Mouse (Mus musculus) forebrain, postnatal 0 days (tissue): ENCODE measurements around the gene Serpinf1. TPM values are rescaled to one million over a fixed set of nuclear protein-coding genes. Genes with fewer than 3 reads are reported as not detected.
"Not testable (repeated sequence)": the region's sequence is repeated elsewhere in the genome, so short reads cannot be mapped to it uniquely, and the experiment has no call there.

Source experiments
- ATAC-seq: fragments of 200-750 bp; cut with Nextera tagmentation; 2 replicates; pipeline ENCODE4 v1.8.0; 2017; ENCODE audit warnings: mild to moderate bottlenecking, moderate library complexity
- DNase-seq: peaks from one replicate; pipeline ENCODE4 v3.0.0-alpha.2; 2015
- H3K27ac ChIP-seq: fragments of 300-500 bp; sonication (generic); 2 replicates; pipeline ENCODE4 v1.5.1; 2014; ENCODE audit warnings: low read depth, mild to moderate bottlenecking, antibody characterized with exemption, low read length, moderate library complexity, mixed read lengths
- H3K27me3 ChIP-seq: fragments of 300-500 bp; sonication (generic); 2 replicates; pipeline ENCODE4 v1.6.1; 2014; ENCODE audit warnings: mild to moderate bottlenecking, low read length, mixed read lengths; ENCODE audit not compliant: insufficient read depth
- H3K36me3 ChIP-seq: fragments of 300-500 bp; sonication (generic); 2 replicates; pipeline ENCODE4 v1.6.1; 2014; ENCODE audit warnings: mild to moderate bottlenecking, moderate library complexity; ENCODE audit not compliant: insufficient read depth
- H3K4me1 ChIP-seq: fragments of 300-500 bp; sonication (generic); 2 replicates; pipeline ENCODE4 v1.6.1; 2014; ENCODE audit warnings: antibody characterized with exemption; ENCODE audit not compliant: insufficient read depth
- H3K4me2 ChIP-seq: fragments of 300-500 bp; sonication (generic); 2 replicates; pipeline ENCODE4 v1.6.1; 2014; ENCODE audit warnings: low read depth, mild to moderate bottlenecking, moderate library complexity
- H3K4me3 ChIP-seq: fragments of 300-500 bp; sonication (generic); 2 replicates; pipeline ENCODE4 v1.5.1; 2014; ENCODE audit warnings: low read depth, low read length, mixed read lengths
- H3K9ac ChIP-seq: fragments of 300-500 bp; sonication (generic); 2 replicates; pipeline ENCODE4 v1.6.1; 2014; ENCODE audit warnings: mild to moderate bottlenecking
- H3K9me3 ChIP-seq: fragments of 300-500 bp; sonication (generic); 2 replicates; pipeline ENCODE4 v1.6.1; 2016; ENCODE audit warnings: low read length
- CTCF ChIP-seq: sonication (generic); IDR thresholded peaks from 2 replicates; pipeline ENCODE4 v1.5.1; 2016; ENCODE audit warnings: antibody characterized with exemption, control low read depth, low read depth
- WGBS: fragments of 180-500 bp; shearing (Covaris S2); extraction: QIAGEN DNeasy Blood & Tissue Kit; methylation state at CpG from one replicate; pipeline ENCODE4 v1.1.7; 2014; 5-methylcytosine and 5-hydroxymethylcytosine counted together
- polyA plus RNA-seq: library from polyadenylated mRNA; unstranded; fragments of >200 nt; fragmentation: Nextera tagmentation; extraction: Ambion mirVana; gene quantifications from 2 replicates; pipeline ENCODE4 v1.2.1, GENCODE M21; 2015
- total RNA-seq: library from RNA; depleted of rRNA; stranded (reverse); fragments of >200 nt; gene quantifications from 2 replicates; pipeline ENCODE4 v1.2.3, GENCODE M21; 2014

Serpinf1 gene
- total and polyA plus RNA-seq, 2 experiments from 2014 or later = 44.6 to 53.3 TPM

- no peak for TF ChIP-seq CTCF
- 90% methylated on average over 7 of the region's 7 CpGs for WGBS
- Histone ChIP-seq H3K27me3 (no peaks in the 10 kb centered on the region), H3K36me3 (no peaks in the 10 kb centered on the region), H3K27ac (no peak overlapping the region), H3K4me1 (peaks cover 14% of the 10 kb centered on the region), H3K4me2 (no peak overlapping the region), H3K9ac (no peak overlapping the region), H3K9me3 (no peaks in the 10 kb centered on the region), H3K4me3 (no peak overlapping the region)
- DNase-seq = no peak
- no peak for ATAC-seq
Observed at GRCm38 (mm10) chr11:75456440-75456871, 34.0 kb upstream of the Serpinf1 start.

GRCm38 (mm10) chr11:75455971-75456370, 33.5 kb upstream of the Serpinf1 start:
- not testable (repeated sequence) for ATAC-seq, H3K27ac ChIP-seq, H3K27me3 ChIP-seq, H3K4me2 ChIP-seq, H3K36me3 ChIP-seq, H3K4me3 ChIP-seq, H3K9ac ChIP-seq, H3K9me3 ChIP-seq, DNase-seq
- H3K4me1 ChIP-seq = peaks cover 14% of the 10 kb centered on the region
- 88% methylated on average over 2 of the region's 2 CpGs for WGBS

GRCm38 (mm10) chr11:75455041-75455736, 32.7 kb upstream of the Serpinf1 start:
- 71% methylated on average over 10 of the region's 10 CpGs for WGBS
- DNase-seq = peak; percentile 13
- no peak for ATAC-seq
- no peak overlapping the region for H3K27ac ChIP-seq
- H3K9ac ChIP-seq = peak overlapping the region; percentile 78; the same call in 1 of the 2 replicates
- H3K27me3 ChIP-seq = no peaks in the 10 kb centered on the region
- H3K4me2 ChIP-seq = peak overlapping the region; percentile 100
- peak overlapping the region; percentile 68 for H3K4me3 ChIP-seq
- H3K4me1 ChIP-seq = peaks cover 13% of the 10 kb centered on the region
- no peaks in the 10 kb centered on the region for H3K9me3 ChIP-seq
- TF ChIP-seq CTCF = no peak
- peaks cover 8% of the 10 kb centered on the region; the same call in 1 of the 2 replicates for H3K36me3 ChIP-seq

GRCm38 (mm10) chr11:75453991-75454930, 31.8 kb upstream of the Serpinf1 start, which contains the start of gene Wdr81:
Gene Wdr81, minus strand, starts transcription at chr11:75454717.
- Histone ChIP-seq H3K4me1 (0 out of 2 replicates have a peak, but pooled peaks cover 8% of the 10 kb centered on the region), H3K9me3 (no peaks in the 10 kb centered on the region), H3K9ac (peak within 1 kb of the TSS; percentile 78), H3K4me3 (peak within 1 kb of the TSS; percentile 68), H3K27ac (0 out of 2 replicates have a peak within 1 kb of the TSS, but pooled peaks have one; percentile 45), H3K36me3 (peaks cover 8% of the 10 kb centered on the region; the same call in 1 of the 2 replicates), H3K4me2 (peak within 1 kb of the TSS; percentile 100), H3K27me3 (no peaks in the 10 kb centered on the region)
- 4% methylated on average over 56 of the region's 56 CpGs for WGBS
- ATAC-seq (peak; percentile 98), DNase-seq (peak; percentile 91)
- TF ChIP-seq CTCF = peak; percentile 52

GRCm38 (mm10) chr11:75452812-75453557, 30.5 kb upstream of the Serpinf1 start:
- WGBS = 92% methylated on average over 31 of the region's 31 CpGs
- Histone ChIP-seq H3K4me1 (0 out of 2 replicates have a peak, but pooled peaks cover 8% of the 10 kb centered on the region), H3K27ac (no peak overlapping the region), H3K9ac (no peak overlapping the region), H3K27me3 (no peaks in the 10 kb centered on the region), H3K4me3 (no peak overlapping the region), H3K4me2 (no peak overlapping the region; the same call in 1 of the 2 replicates), H3K36me3 (peaks cover 21% of the 10 kb centered on the region), H3K9me3 (no peaks in the 10 kb centered on the region)
- ATAC-seq (no peak), DNase-seq (no peak)
- no peak for TF ChIP-seq CTCF

- TF ChIP-seq CTCF = no peak
- DNase-seq = no peak
- no peaks in the 10 kb centered on the region for H3K27me3 ChIP-seq
- 0 out of 2 replicates have a peak, but pooled peaks cover 8% of the 10 kb centered on the region for H3K4me1 ChIP-seq
- ATAC-seq = no peak
- H3K9ac ChIP-seq = no peak overlapping the region
- no peaks in the 10 kb centered on the region for H3K9me3 ChIP-seq
- peaks cover 30% of the 10 kb centered on the region for H3K36me3 ChIP-seq
- no peak overlapping the region for H3K4me3 ChIP-seq
- 89% methylated on average over 8 of the region's 8 CpGs for whole genome bisulfite sequencing
- no peak overlapping the region for H3K27ac ChIP-seq
- H3K4me2 ChIP-seq = no peak overlapping the region
Observed at GRCm38 (mm10) chr11:75452081-75452480, 29.6 kb upstream of the Serpinf1 start.
